Mouse (Mus musculus) MEL (cell line): ENCODE measurements at regions not wholly inside any gene's neighbourhood (a gene's known extent, or its start where the extent isn't known, plus 50 kb on each side); places are given as distances from the start of the nearest gene placed in this dataset.

Experiments used
- CTCF ChIP-seq, 3 experiments: IDR thresholded peaks in 2 of 3; conservative IDR thresholded peaks in 1 of 3; 2 replicates each; pipeline ENCODE4 v1.5.1; 2011 to 2012; ENCODE audit warnings: low read length in 3 of 3, low read depth in 2 of 3, mild to moderate bottlenecking in 2 of 3, improper control_type of control experiment in 1 of 3, inconsistent platforms in 1 of 3, mixed read lengths in 1 of 3, moderate library complexity in 1 of 3; ENCODE audit not compliant: control insufficient read depth in 1 of 3, insufficient read depth in 1 of 3, poor library complexity in 1 of 3, severe bottlenecking in 1 of 3
- EP300 ChIP-seq, 2 experiments: IDR thresholded peaks; 2 replicates each; pipeline ENCODE4 v1.6.1; 2011; ENCODE audit warnings: improper control_type of control experiment in 2 of 2, low read length in 2 of 2, low read depth in 1 of 2, mild to moderate bottlenecking in 1 of 2
- GATA1 ChIP-seq: IDR thresholded peaks from 2 replicates; pipeline ENCODE4 v1.6.1; 2011; ENCODE audit warnings: low read depth, low read length, improper control_type of control experiment
- HCFC1 ChIP-seq: IDR thresholded peaks from 2 replicates; pipeline ENCODE4 v1.6.1; 2012; ENCODE audit warnings: low read depth, mild to moderate bottlenecking, inconsistent platforms, low read length, improper control_type of control experiment, moderate library complexity
- JUND ChIP-seq: IDR thresholded peaks from 2 replicates; pipeline ENCODE4 v1.6.1; 2011; ENCODE audit warnings: low read depth, mild to moderate bottlenecking, improper control_type of control experiment, low read length
- KAT2A ChIP-seq: conservative IDR thresholded peaks from 2 replicates; pipeline ENCODE4 v1.6.1; 2012; ENCODE audit warnings: low read depth, low read length, improper control_type of control experiment, inconsistent platforms
- MAX ChIP-seq: IDR thresholded peaks from 2 replicates; pipeline ENCODE4 v1.6.1; 2011; ENCODE audit warnings: low read length, improper control_type of control experiment
- MYB ChIP-seq: IDR thresholded peaks from 2 replicates; pipeline ENCODE4 v1.6.1; 2011; ENCODE audit warnings: mild to moderate bottlenecking, low read depth, low read length, improper control_type of control experiment
- POLR2A ChIP-seq, 2 experiments: IDR thresholded peaks; 2 replicates each; pipeline ENCODE4 v1.6.1; 2011 to 2012; ENCODE audit warnings: low read length in 2 of 2, mild to moderate bottlenecking in 2 of 2, control low read depth in 1 of 2, improper control_type of control experiment in 1 of 2, low read depth in 1 of 2, moderate library complexity in 1 of 2; ENCODE audit not compliant: control insufficient read depth in 1 of 2, insufficient read depth in 1 of 2, poor library complexity in 1 of 2
- POLR2AphosphoS2 ChIP-seq: IDR thresholded peaks from 2 replicates; pipeline ENCODE4 v1.6.1; 2011; ENCODE audit warnings: low read length, improper control_type of control experiment
- USF1 ChIP-seq: IDR thresholded peaks from 2 replicates; pipeline ENCODE4 v1.6.1; 2014; ENCODE audit warnings: low read depth, mild to moderate bottlenecking, inconsistent platforms, low read length, improper control_type of control experiment, moderate library complexity
- ZC3H11A ChIP-seq: IDR thresholded peaks from 2 replicates; pipeline ENCODE4 v1.6.1; 2012; ENCODE audit warnings: low read depth, mild to moderate bottlenecking, inconsistent platforms, low read length, improper control_type of control experiment

- TF ChIP-seq KAT2A (no peak), USF1 (no peak), POLR2AphosphoS2 (no peak), EP300 (IDR thresholded peaks at IDR 0.05; ENCODE audit: low read depth in 1 of 2, low read length in 2 of 2) (no peak), POLR2A (IDR thresholded peaks at IDR 0.05; ENCODE audit: control insufficient read depth in 1 of 2, insufficient read depth in 1 of 2, low read depth in 1 of 2, low read length in 2 of 2, poor library complexity in 1 of 2) (no peak), HCFC1 (no peak), CTCF (IDR thresholded peaks at IDR 0.05 in 2 of 3, conservative IDR thresholded peaks at IDR 0.05 in 1 of 3; ENCODE audit: control insufficient read depth in 1 of 3, insufficient read depth in 1 of 3, low read depth in 2 of 3, low read length in 3 of 3, poor library complexity in 1 of 3, severe bottlenecking in 1 of 3) (no peak), ZC3H11A (no peak), JUND (no peak), GATA1 (no peak), MAX (no peak), MYB (no peak)
Measured at GRCm38 (mm10) chr10:68963090-68963489, 188.1 kb upstream of the Rhobtb1 start.
